Mouse (Mus musculus): ENCODE results near the gene Fig4. TPM values are rescaled to one million over a fixed set of nuclear protein-coding genes. Genes with fewer than 3 reads are reported as not detected.

The Fig4 gene
- polyA plus RNA-seq, 1 experiment from 2014 or later, result 16.7 TPM

DNA sequence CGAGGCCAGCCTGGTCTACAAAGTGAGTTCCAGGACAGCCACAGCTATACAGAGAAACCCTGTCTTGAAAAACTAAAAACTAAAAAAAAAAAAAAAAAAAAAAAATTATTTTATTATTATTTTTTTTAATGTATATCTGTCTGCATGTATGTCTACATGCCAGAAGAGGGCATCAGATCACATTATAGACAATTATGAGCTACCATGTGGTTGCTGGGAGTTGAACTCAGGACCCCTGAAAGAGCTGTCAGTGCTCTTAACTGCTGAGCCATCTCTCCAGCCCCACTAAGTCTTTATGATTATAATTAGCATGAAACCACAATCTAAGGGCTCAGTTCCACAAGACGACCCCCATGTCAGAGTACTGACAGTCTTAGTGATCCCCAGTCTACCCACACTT, 152.6 kb downstream of the Fig4 start:
- Histone ChIP-seq H3K9me3 (no peaks in the 10 kb centered on the region), H3K4me3 (no peak overlapping the region), H3K27me3 (ENCODE audit: poor library complexity, severe bottlenecking) (no peaks in the 10 kb centered on the region), H3K27ac (no peak overlapping the region), H3K36me3 (replicated peaks) (no peaks in the 10 kb centered on the region), H3K4me1 (0 out of 2 replicates have a peak, but pooled peaks cover 2% of the 10 kb centered on the region)
- no peak for DNase-seq (ENCODE audit: extremely low spot score, low spot score)
- WGBS, result 86% methylated on average over 2 of the region's 2 CpGs

DNA sequence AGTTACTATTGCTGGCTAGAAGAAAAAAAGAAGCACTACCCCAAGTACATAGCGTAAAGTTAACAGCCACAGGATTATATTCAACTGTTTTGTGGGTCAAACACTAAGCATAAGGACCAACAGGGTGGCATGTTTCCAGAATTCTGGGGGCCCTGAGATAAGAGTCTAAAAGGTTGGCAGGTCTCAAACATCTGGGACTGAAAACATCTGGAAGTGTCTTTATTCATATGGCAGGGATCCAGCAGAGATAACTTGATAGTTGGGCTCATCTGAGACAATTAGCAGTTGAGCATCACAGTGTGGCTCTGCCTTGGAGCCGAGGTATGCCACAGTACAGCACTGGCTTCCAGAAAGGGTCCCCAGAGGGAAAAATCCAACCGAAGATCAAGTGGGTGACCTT, 153.8 kb downstream of the Fig4 start:
- no peak for DNase-seq (ENCODE audit: extremely low spot score, low spot score)
- Histone ChIP-seq H3K27me3 (ENCODE audit: poor library complexity, severe bottlenecking) (peaks cover 3% of the 10 kb centered on the region; the same call in 1 of the 2 replicates), H3K27ac (no peak overlapping the region), H3K9me3 (no peaks in the 10 kb centered on the region), H3K4me1 (peaks cover 12% of the 10 kb centered on the region), H3K4me3 (no peak overlapping the region), H3K36me3 (replicated peaks) (no peaks in the 10 kb centered on the region)
- 85% methylated on average over 3 of the region's 3 CpGs for WGBS

DNA sequence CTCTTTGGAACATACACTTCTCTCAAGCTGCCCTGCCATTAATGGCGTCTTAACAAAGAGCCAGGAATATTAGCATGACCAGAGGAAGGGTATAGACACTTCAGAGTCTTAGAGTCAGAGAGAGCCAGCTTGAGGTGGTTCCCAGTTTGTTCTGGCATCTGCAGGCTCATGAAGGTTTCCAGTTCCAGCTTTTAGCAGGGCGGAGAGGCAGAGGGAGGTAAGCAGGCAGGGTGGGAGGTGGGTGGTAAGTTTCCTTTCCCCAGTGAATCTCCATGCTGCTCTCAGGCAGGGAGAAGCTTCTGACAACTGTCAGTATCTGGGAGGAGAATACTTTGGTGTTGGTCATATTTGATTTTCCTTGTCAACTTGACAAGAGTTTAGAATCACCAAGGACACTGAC, 156.9 kb downstream of the Fig4 start:
- H3K4me1 ChIP-seq, result peaks cover 12% of the 10 kb centered on the region
- H3K27ac ChIP-seq, result no peak overlapping the region
- 75% methylated on average over 2 of the region's 2 CpGs for WGBS
- H3K9me3 ChIP-seq, result no peaks in the 10 kb centered on the region
- no peak overlapping the region for H3K4me3 ChIP-seq
- peaks cover 3% of the 10 kb centered on the region; the same call in 1 of the 2 replicates for H3K27me3 ChIP-seq (ENCODE audit: poor library complexity, severe bottlenecking)
- DNase-seq (ENCODE audit: extremely low spot score, low spot score), result no peak
- H3K36me3 ChIP-seq (replicated peaks), result no peaks in the 10 kb centered on the region

Other genes with a start within 250 kb of the Fig4 start
- gene Gpr6, start 231.0 kb downstream of the Fig4 start, polyA plus RNA-seq (2016; fragmentation: Nextera tagmentation; extraction: Ambion mirVana), result not detected in 2 replicates
- 0.02 TPM in 2 replicates for gene Ak9, start 720 bp upstream of the Fig4 start, polyA plus RNA-seq (2016; fragmentation: Nextera tagmentation; extraction: Ambion mirVana)
- 16.0 and 17.7 TPM in 2 replicates for gene Zbtb24, start 147.1 kb upstream of the Fig4 start, polyA plus RNA-seq (2016; fragmentation: Nextera tagmentation; extraction: Ambion mirVana)
- 48.3 and 50.0 TPM in 2 replicates for gene Mical1, start 173.1 kb upstream of the Fig4 start, polyA plus RNA-seq (2016; fragmentation: Nextera tagmentation; extraction: Ambion mirVana)
- 64.7 and 65.6 TPM in 2 replicates for gene Smpd2, start 187.1 kb upstream of the Fig4 start, polyA plus RNA-seq (2016; fragmentation: Nextera tagmentation; extraction: Ambion mirVana)
- 0.71 and 1.8 TPM in 2 replicates for gene Ppil6, start 187.2 kb upstream of the Fig4 start, polyA plus RNA-seq (2016; fragmentation: Nextera tagmentation; extraction: Ambion mirVana)
- gene Cd164, start 216.2 kb upstream of the Fig4 start, polyA plus RNA-seq (2016; fragmentation: Nextera tagmentation; extraction: Ambion mirVana), result 125 and 129 TPM in 2 replicates